Mouse (Mus musculus) ovary, postnatal 14 days (tissue): Measurements from ENCODE around the gene Pogz.

ENCODE experiments used
- DNase-seq: peaks from one replicate; pipeline ENCODE4 v3.0.0; 2022; ENCODE audit warnings: low spot score

The Pogz gene

DNA sequence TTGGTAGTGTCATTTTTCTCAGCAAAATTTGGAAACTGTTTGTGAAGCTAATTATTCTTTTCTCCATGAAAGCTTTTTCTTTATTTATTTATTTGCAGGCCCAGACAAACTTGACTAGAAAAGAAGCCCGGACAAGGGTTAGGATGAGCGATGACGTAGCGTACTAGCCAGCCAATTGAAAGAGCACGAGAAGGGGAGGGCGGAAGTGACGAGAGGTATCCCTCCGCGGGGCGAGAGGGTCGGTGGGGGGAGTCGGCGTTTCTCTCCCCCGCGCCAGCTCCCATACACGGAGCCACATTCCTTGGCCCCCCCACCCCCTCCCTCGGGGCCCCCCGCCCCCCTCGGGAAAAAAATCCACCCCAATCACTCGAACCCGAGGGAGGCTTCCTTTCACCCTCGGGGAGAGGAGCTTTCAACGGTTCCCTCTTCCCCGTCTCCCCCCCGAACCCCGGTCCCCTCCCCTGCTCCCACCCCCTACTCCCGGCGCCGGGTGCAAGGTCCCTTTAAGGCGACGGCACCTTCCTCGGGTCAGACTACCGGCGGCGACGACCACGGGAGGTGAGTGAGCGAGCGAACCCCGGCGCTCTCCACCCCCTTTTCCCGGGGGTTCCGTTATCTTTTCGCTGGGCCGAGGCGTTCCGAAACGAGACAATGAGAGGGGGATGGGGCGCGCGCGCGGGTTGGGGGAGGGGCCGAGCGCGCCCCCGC lies at the start of gene Pogz:
Pogz (plus strand) TSS at position 385 of the 708 bp plus-strand sequence.
- peak; percentile 92 for DNase-seq

GRCm38 (mm10) chr3:94789071-94789470 lies 48.3 kb upstream of the Pogz start:
- DNase-seq, result no peak

- no peak for DNase-seq
Observed at GRCm38 (mm10) chr3:94789516-94789915, 47.9 kb upstream of the Pogz start.

DNA sequence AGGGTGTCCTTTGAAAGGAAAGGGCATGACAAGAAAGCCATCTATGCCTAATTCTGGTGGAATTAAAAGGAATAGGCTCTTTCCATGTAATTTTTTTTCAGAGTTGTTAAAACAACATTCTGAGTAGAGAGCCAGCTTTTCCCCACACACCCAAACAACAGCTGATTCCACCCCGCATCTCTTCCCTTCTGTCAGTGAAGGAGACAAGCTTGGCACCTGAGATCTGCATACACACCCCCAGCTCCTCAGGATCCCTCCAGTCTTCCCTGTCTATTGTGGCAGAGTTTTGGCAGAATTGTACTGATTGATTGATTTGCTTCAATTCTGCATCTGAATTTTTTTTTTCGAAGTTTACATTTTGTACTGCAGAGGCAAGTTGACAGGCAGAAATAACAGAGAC lies 45.1 kb upstream of the Pogz start:
- no peak for DNase-seq

DNA sequence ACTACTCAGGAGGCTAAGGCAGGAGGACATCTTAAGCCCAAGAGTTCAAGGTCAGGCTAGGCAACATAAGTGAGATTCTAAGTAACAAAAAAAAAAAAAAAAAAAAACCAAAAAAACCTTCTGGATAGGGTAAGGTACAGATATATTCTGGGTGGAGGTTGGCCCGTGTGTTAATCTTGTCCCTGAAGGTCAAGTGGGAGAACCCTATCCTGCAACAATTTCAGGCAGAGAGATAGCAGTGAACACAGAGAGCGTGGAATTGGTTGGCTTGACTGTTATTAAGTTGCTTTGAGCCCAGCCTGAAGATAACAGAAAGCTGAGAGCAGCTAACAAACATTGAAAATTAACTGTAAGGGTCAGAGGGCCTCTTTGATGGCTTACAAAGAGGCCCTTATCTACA lies 43.7 kb upstream of the Pogz start:
- no peak for DNase-seq

- no peak for DNase-seq
Observed at GRCm38 (mm10) chr3:94794359-94794758, 43.0 kb upstream of the Pogz start.

DNA sequence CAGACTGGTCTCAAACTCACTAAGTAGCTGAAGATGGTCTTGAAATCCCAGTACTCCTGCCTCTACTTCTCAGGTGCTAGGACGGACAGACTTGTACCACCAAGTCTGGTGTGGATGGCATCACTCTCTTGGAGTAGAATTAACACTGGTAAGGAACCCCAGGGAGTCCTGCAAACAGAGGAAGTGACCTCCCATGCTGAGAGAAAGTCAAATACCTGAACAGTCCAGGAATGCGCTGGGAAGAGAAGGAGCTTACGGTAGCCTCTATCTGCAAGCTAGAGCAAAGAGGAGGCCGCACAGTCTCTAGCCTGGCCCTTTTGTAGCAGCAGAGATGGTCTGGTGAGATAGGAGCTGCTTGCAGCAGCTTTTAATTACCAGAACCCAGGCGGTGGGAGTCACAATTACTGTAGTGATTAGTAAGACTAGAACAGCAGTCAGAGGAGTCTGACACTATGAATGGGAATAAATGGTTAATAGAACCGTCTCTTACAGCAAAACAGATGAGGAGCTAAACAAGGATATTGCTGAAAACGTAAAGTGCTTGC lies 41.7 kb upstream of the Pogz start:
- DNase-seq, result no peak

DNA sequence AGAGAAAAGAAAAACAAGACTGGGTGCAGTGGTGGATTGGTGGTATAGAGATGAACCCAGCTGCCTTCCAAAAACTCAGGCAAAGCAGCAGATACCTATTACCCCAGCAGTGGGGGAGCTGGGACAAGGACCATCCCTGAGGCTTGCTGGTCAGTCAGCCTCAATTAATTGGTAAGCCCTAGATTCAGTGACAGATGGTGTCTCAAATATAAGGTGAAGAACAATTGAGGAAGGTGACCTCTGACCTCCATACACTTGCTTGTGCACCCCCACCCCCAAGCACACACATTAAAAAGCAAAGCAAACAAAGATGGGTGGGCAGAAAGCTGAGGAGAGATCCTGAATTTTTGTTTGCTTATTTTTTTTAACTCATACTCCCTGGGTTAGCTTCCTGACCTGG lies 41.2 kb upstream of the Pogz start:
- no peak for DNase-seq

DNA sequence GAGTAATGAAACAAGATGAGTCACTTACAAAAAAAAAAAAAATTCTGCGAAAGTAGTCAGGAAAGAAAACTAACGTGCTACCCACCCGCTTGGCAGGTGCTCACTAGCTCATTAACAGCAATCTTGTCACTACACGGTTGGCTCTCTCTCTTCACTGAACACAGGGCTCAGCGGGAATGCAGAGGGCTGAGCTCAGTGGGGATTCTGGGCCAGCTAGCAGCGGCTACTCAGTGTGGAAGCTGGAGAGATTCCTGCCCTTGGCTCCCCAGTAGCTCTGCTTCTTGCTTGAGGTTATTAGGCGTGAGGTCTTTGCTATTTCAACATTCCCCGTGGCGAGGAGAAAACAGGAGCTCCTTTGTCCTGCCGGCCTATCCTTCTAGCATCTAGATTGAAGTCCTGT lies 33.2 kb upstream of the Pogz start:
- no peak for DNase-seq

DNA sequence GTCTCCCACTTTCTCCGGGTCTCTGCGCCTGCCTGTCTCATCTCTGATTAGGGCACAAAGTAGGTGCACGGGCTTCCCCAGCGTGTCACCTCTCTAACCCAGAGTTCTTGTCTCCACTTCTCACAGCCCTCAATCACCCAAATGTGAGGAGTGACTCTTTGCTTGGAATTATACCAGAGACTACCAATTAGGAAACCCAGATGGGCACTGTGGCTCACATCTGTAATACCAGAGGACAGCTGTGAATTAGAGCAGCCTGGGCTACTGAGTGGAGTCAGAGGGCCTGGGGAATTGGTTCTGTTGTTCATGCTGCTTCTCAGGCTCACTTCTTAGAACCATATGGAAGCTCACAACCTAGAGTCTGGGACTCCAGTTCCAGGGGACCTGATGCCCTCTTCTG lies 32.4 kb upstream of the Pogz start:
- no peak for DNase-seq

DNA sequence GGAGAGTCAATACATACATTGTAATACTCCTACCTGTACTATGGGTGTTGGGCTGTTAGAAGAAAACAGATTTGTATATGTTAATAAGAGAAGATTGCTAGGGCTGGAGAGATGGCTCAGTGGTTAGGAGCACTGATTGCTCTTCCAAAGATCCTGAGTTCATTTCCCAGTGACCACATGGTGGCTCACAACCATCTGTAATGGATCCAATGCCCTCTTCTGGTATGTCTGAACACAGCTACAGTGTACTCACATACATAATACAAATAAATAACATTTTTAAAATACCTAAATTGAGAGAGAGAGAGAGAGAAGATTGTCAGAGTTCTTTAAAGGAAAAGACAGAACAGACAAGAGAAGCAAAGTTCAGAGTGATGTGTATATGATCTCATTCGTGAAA lies 29.1 kb upstream of the Pogz start:
- no peak for DNase-seq

- peak; percentile 16 for DNase-seq
Observed at GRCm38 (mm10) chr3:94811628-94812027, 25.7 kb upstream of the Pogz start.

GRCm38 (mm10) chr3:94813651-94814050 lies 23.7 kb upstream of the Pogz start:
- no peak for DNase-seq

- no peak for DNase-seq
Observed at GRCm38 (mm10) chr3:94814063-94814462, 23.3 kb upstream of the Pogz start.

DNA sequence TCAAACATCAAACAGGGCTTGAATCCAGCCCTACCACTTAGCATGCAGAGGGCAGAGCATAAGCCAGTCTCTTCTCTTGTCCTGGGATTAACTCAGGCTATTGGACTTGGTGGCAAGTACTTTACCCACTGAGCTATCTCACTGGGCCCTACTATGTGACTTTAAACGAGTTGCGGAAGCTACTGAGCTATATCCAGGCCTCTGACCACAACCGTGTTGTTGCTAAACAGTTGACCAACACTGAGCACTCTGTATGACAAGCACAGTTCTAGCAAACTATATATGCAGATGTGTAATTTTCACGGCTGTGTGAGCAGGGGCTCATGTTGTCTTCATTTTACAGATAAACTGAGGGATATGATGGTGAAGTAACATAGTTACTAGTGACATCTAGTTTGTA lies 22.7 kb upstream of the Pogz start:
- DNase-seq, result no peak

DNA sequence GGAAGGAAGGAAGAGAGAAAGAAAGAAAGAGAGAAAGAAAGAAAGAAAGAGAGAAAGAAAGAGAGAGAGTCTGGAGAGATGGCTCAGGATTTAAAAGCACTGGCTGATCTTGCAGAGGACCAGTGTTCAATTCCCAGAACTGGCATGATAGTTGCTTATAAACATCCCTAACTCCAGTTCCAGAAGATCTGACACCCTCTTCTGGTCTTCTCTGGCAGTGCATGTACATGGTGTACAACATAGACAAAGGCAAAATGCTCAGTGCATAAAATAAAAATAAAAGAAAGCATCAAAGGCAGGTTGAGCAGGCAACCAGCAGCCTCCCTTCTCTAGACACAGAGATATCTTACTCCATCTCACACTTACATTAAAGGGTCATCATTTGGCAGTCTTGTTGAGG lies 21.8 kb upstream of the Pogz start:
- DNase-seq, result no peak

GRCm38 (mm10) chr3:94817731-94818130 lies 19.6 kb upstream of the Pogz start:
- no peak for DNase-seq

DNA sequence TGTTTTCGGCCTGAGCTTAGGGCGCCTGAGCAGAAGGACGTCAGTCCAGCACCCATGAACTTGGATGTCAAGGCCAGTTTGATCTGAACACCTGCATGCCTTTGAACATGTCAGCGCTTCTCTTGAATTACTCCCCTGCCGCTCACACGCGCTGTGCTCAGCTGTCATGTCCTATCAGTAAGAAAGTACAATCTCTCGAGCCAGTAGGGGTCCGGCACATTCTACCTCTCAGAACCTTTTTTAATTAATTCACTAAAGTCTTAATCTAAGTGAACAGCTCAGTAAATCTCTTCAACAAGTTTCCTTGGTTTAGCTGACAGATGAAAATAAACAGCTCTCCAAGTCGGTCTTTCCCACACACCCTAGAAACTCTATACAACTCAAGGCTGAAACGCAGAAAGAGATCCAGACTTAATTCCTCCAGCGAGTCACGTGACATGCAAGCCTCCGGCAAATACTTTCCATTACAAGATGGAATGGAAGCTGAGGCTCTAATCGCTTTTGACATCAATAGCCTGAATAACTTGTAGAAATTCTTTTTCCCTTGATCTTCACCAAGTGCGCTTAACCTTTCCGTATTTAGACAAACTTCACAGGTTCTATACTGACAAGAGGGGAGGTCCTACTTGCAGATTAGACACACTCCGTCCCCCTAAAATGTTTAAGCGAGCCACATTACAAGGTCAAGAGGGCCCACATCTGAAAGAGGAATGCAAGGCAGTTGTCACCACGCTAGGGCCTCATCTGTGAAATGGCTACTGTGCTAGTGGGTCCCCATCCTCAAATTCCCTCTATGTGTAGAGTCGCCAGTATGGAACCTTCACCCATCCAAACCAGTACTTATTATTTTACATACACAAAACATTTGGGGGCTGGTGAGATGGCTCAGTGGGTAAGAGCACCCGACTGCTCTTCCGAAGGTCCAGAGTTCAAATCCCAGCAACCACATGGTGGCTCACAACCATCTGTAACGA lies 17.6 kb upstream of the Pogz start:
- no peak for DNase-seq

GRCm38 (mm10) chr3:94821008-94821638 lies 16.2 kb upstream of the Pogz start:
- peak; percentile 55 for DNase-seq

DNA sequence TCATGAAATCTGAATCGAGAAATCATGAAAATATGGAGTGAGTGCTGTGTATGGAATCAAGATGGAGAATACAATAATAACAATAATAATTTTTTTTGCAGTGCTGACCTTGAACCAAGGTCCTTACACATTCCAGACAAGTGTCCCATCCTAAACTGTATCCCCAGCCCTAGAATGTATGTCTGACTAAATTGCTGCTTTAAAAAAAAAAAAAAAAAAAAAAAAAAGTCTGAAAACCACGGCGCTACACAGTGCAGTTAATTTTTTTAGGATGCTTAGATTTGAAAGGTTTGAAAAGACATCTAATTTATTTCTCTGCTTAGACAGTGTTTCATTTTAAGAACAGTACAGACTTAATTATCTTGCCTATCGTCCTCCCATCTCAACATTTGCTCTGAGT lies 15.3 kb upstream of the Pogz start:
- DNase-seq, result no peak

- DNase-seq, result no peak
Observed at GRCm38 (mm10) chr3:94824110-94824509, 13.3 kb upstream of the Pogz start.

- DNase-seq, result no peak
Observed at GRCm38 (mm10) chr3:94832100-94832499, 5.3 kb upstream of the Pogz start.

- DNase-seq, result no peak
Observed at GRCm38 (mm10) chr3:94832701-94833100, 4.7 kb upstream of the Pogz start.
